ENCODE assay signal across 12 mouse cellular contexts in genomic region chr7:19001807-19002085, GRCm38 (mm10). TPM values are rescaled to one million over a fixed set of nuclear protein-coding genes. Genes with fewer than 3 reads are reported as not detected.
DNase-seq lines count a peak whose midpoint lies in the region; ATAC-seq and TF ChIP-seq lines count a peak whose summit lies in the region.
"Had no signal": no experiment of that assay in that cellular context is flagged by ENCODE, and none has a peak within 500 bp of the region (broad histone marks: within the 10 kb centered on the region; RNA-seq: fewer than 3 reads in every experiment).

No protein-coding gene starts in this region.

- WGBS in heart, embryonic 16.5 days = 66% methylated on average over 3 of the region's 3 CpGs
- 84% methylated on average over 3 of the region's 3 CpGs for WGBS in midbrain, embryonic 10.5 days
- WGBS in midbrain, embryonic 14.5 days = 82% methylated on average over 3 of the region's 3 CpGs
- WGBS in intestine, embryonic 14.5 days = 58% methylated on average over 3 of the region's 3 CpGs
- WGBS in small intestine, adult 2 months = 26% methylated on average over 3 of the region's 3 CpGs

- peak overlapping the region; percentile 71 for H3K27ac ChIP-seq in heart, embryonic 16.5 days (ENCODE audit: low read length)
- 0 out of 2 replicates have a peak overlapping the region, but pooled peaks have one; percentile 91 for H3K27ac ChIP-seq in midbrain, embryonic 10.5 days (replicated peaks)
- H3K27ac ChIP-seq in midbrain, embryonic 14.5 days (replicated peaks; ENCODE audit: low read depth, low read length) = no peak overlapping the region
- peak overlapping the region; percentile 65 for H3K27ac ChIP-seq in intestine, embryonic 14.5 days (ENCODE audit: low read depth)
- H3K27ac ChIP-seq in small intestine, adult 2 months (ENCODE audit: insufficient read depth, low read depth, low read length) = peak overlapping the region; percentile 50

- no peak for TF ChIP-seq POLR2A in small intestine, adult 2 months (IDR thresholded peaks at IDR 0.05; ENCODE audit: low read depth, low read length)

- no peaks in the 10 kb centered on the region for H3K27me3 ChIP-seq in heart, embryonic 16.5 days (ENCODE audit: control insufficient read depth, insufficient read depth, low read length)
- H3K27me3 ChIP-seq in midbrain, embryonic 10.5 days (ENCODE audit: low read depth, poor library complexity, severe bottlenecking) = no peaks in the 10 kb centered on the region
- H3K27me3 ChIP-seq in midbrain, embryonic 14.5 days (ENCODE audit: control insufficient read depth, insufficient read depth, low read length) = no peaks in the 10 kb centered on the region
- H3K27me3 ChIP-seq in intestine, embryonic 14.5 days (replicated peaks; ENCODE audit: control insufficient read depth, insufficient read depth, low read length) = no peaks in the 10 kb centered on the region
- no peaks in the 10 kb centered on the region for H3K27me3 ChIP-seq in small intestine, adult 2 months (ENCODE audit: control insufficient read depth, insufficient read depth, low read length)

- no peaks in the 10 kb centered on the region for H3K9me3 ChIP-seq in heart, embryonic 16.5 days (replicated peaks; ENCODE audit: control insufficient read depth, low read length)
- no peaks in the 10 kb centered on the region for H3K9me3 ChIP-seq in midbrain, embryonic 10.5 days (replicated peaks)
- H3K9me3 ChIP-seq in midbrain, embryonic 14.5 days (ENCODE audit: control insufficient read depth, low read length) = no peaks in the 10 kb centered on the region
- H3K9me3 ChIP-seq in intestine, embryonic 14.5 days (ENCODE audit: control insufficient read depth, low read length) = no peaks in the 10 kb centered on the region

- ATAC-seq in heart, embryonic 16.5 days (replicated peaks; ENCODE audit: extremely low read depth, insufficient read depth, low FRiP score) = no peak
- no peak for ATAC-seq in midbrain, embryonic 14.5 days (ENCODE audit: low FRiP score, low TSS enrichment)
- ATAC-seq in intestine, embryonic 14.5 days (replicated peaks; ENCODE audit: low FRiP score, low TSS enrichment, low read depth) = no peak

- peak overlapping the region; percentile 8; the same call in 1 of the 2 replicates for H3K9ac ChIP-seq in heart, embryonic 16.5 days (ENCODE audit: low read length)
- H3K9ac ChIP-seq in midbrain, embryonic 14.5 days (replicated peaks; ENCODE audit: low read length) = no peak overlapping the region
- no peak overlapping the region for H3K9ac ChIP-seq in intestine, embryonic 14.5 days (ENCODE audit: low read length)

- no peak for TF ChIP-seq CTCF in small intestine, adult 2 months (IDR thresholded peaks at IDR 0.05; ENCODE audit: extremely low read depth, insufficient read length, insufficient replicate concordance, low read depth, low read length)

- no peak for DNase-seq in heart, adult 9 months (ENCODE audit: low spot score in 2 of 2)
- DNase-seq in midbrain, embryonic 10.5 days (ENCODE audit: low spot score) = no peak
- DNase-seq in midbrain, embryonic 14.5 days = no peak
- no peak for DNase-seq in intestine, embryonic 14.5 days (ENCODE audit: low spot score)
- no peak for DNase-seq in cerebellum, adult 18-20 months
- no peak for DNase-seq in gastrocnemius, postnatal 4 days (ENCODE audit: low spot score in 2 of 2)
- DNase-seq: embryo, embryonic 11 days had no signal

- peaks cover 13% of the 10 kb centered on the region for H3K36me3 ChIP-seq in heart, embryonic 16.5 days (ENCODE audit: control insufficient read depth, insufficient read depth)
- H3K36me3 ChIP-seq in midbrain, embryonic 10.5 days = peaks cover 30% of the 10 kb centered on the region
- peaks cover 20% of the 10 kb centered on the region for H3K36me3 ChIP-seq in midbrain, embryonic 14.5 days (ENCODE audit: control insufficient read depth, insufficient read depth, low read length)
- peaks cover 20% of the 10 kb centered on the region for H3K36me3 ChIP-seq in intestine, embryonic 14.5 days (ENCODE audit: control insufficient read depth, insufficient read depth, low read length)
- peaks cover 7% of the 10 kb centered on the region; the same call in 1 of the 2 replicates for H3K36me3 ChIP-seq in small intestine, adult 2 months (ENCODE audit: control insufficient read depth, insufficient read depth, low read length)

- H3K4me3 ChIP-seq in heart, embryonic 16.5 days (ENCODE audit: low read length) = no peak overlapping the region
- H3K4me3 ChIP-seq in midbrain, embryonic 10.5 days = no peak overlapping the region
- H3K4me3 ChIP-seq in midbrain, embryonic 14.5 days (replicated peaks; ENCODE audit: low read depth, low read length) = no peak overlapping the region
- H3K4me3 ChIP-seq in intestine, embryonic 14.5 days (ENCODE audit: low read depth, low read length) = no peak overlapping the region
- peak overlapping the region; percentile 63; the same call in 1 of the 2 replicates for H3K4me3 ChIP-seq in small intestine, adult 2 months (ENCODE audit: low read depth, low read length)

- H3K4me2 ChIP-seq in heart, embryonic 16.5 days (ENCODE audit: low read depth, low read length) = no peak overlapping the region
- H3K4me2 ChIP-seq in midbrain, embryonic 14.5 days (ENCODE audit: low read length) = no peak overlapping the region
- no peak overlapping the region for H3K4me2 ChIP-seq in intestine, embryonic 14.5 days (ENCODE audit: low read length)

- H3K4me1 ChIP-seq in heart, embryonic 16.5 days (ENCODE audit: control insufficient read depth, insufficient read depth, low read length) = peaks cover 42% of the 10 kb centered on the region
- H3K4me1 ChIP-seq in midbrain, embryonic 10.5 days = peaks cover 67% of the 10 kb centered on the region
- peaks cover 27% of the 10 kb centered on the region for H3K4me1 ChIP-seq in midbrain, embryonic 14.5 days (ENCODE audit: control insufficient read depth, insufficient read depth, low read length)
- peaks cover 37% of the 10 kb centered on the region for H3K4me1 ChIP-seq in intestine, embryonic 14.5 days (replicated peaks; ENCODE audit: control insufficient read depth, insufficient read depth, low read length)
- H3K4me1 ChIP-seq in small intestine, adult 2 months (ENCODE audit: control insufficient read depth, insufficient read depth, insufficient read length, low read length) = peaks cover 28% of the 10 kb centered on the region

RNA-seq across cellular contexts. Expression of gene Irf2bp1, which starts 2.1 kb away (rescaled TPM):
- polyA plus RNA-seq in heart, embryonic 16.5 days (2015; fragmentation: Nextera tagmentation; extraction: Ambion mirVana) = 12.5 and 12.7 TPM in 2 replicates
- 21.4 and 23.5 TPM in 2 replicates for polyA plus RNA-seq in midbrain, embryonic 10.5 days (2016; fragmentation: Nextera tagmentation; extraction: Ambion mirVana)
- 30.8 and 34.2 TPM in 2 replicates for polyA plus RNA-seq in midbrain, embryonic 14.5 days (2014; fragmentation: Nextera tagmentation; extraction: Ambion mirVana)
- polyA plus RNA-seq in intestine, embryonic 14.5 days (2014; fragmentation: Nextera tagmentation; extraction: Ambion mirVana) = 29.5 and 29.6 TPM in 2 replicates
- 17.0 and 25.8 TPM in 2 replicates for polyA plus RNA-seq in small intestine, adult 2 months (2012; rRNA removed)
- 10 to 100 TPM; 36.6 to 38.1 TPM for total RNA-seq in gastrocnemius, postnatal 4 days (2021)

RNA-seq across cellular contexts. Expression of gene Mypop, which starts 10.7 kb away (rescaled TPM):
- 1.8 and 1.9 TPM in 2 replicates for polyA plus RNA-seq in heart, embryonic 16.5 days (2015; fragmentation: Nextera tagmentation; extraction: Ambion mirVana)
- polyA plus RNA-seq in midbrain, embryonic 10.5 days (2016; fragmentation: Nextera tagmentation; extraction: Ambion mirVana) = 4.0 and 4.1 TPM in 2 replicates
- polyA plus RNA-seq in midbrain, embryonic 14.5 days (2014; fragmentation: Nextera tagmentation; extraction: Ambion mirVana) = 4.2 and 4.8 TPM in 2 replicates
- polyA plus RNA-seq in intestine, embryonic 14.5 days (2014; fragmentation: Nextera tagmentation; extraction: Ambion mirVana) = 2.8 and 3.2 TPM in 2 replicates
- 1.9 and 2.3 TPM in 2 replicates for polyA plus RNA-seq in small intestine, adult 2 months (2012; rRNA removed)
- 1 to 10 TPM; 3.2 to 3.7 TPM for total RNA-seq in gastrocnemius, postnatal 4 days (2021)

RNA-seq across cellular contexts. Expression of gene Nanos2, which starts 14.5 kb away (rescaled TPM):
- not detected in 2 replicates for polyA plus RNA-seq in heart, embryonic 16.5 days (2015; fragmentation: Nextera tagmentation; extraction: Ambion mirVana)
- polyA plus RNA-seq in midbrain, embryonic 10.5 days (2016; fragmentation: Nextera tagmentation; extraction: Ambion mirVana) = 0.07 and 0.16 TPM in 2 replicates
- polyA plus RNA-seq in midbrain, embryonic 14.5 days (2014; fragmentation: Nextera tagmentation; extraction: Ambion mirVana) = 0.58 and 0.86 TPM in 2 replicates
- not detected in 2 replicates for polyA plus RNA-seq in intestine, embryonic 14.5 days (2014; fragmentation: Nextera tagmentation; extraction: Ambion mirVana)
- polyA plus RNA-seq in small intestine, adult 2 months (2012; rRNA removed) = not detected in 2 replicates
- total RNA-seq in gastrocnemius, postnatal 4 days (2021) = not detected
- total RNA-seq: adrenal gland, postnatal 25 days; gastrocnemius, adult 8-10 months; megakaryocyte-erythroid progenitor cell, adult 5-6 weeks had no signal

RNA-seq across cellular contexts. Expression of gene Foxa3, which starts 21.6 kb away (rescaled TPM):
- 0.17 and 0.37 TPM in 2 replicates for polyA plus RNA-seq in heart, embryonic 16.5 days (2015; fragmentation: Nextera tagmentation; extraction: Ambion mirVana)
- polyA plus RNA-seq in midbrain, embryonic 10.5 days (2016; fragmentation: Nextera tagmentation; extraction: Ambion mirVana) = 0.09 TPM in 1 of 2 replicates, not detected in the other
- polyA plus RNA-seq in midbrain, embryonic 14.5 days (2014; fragmentation: Nextera tagmentation; extraction: Ambion mirVana) = not detected in 2 replicates
- polyA plus RNA-seq in intestine, embryonic 14.5 days (2014; fragmentation: Nextera tagmentation; extraction: Ambion mirVana) = 21.6 and 21.9 TPM in 2 replicates
- 17.8 and 19.9 TPM in 2 replicates for polyA plus RNA-seq in small intestine, adult 2 months (2012; rRNA removed)
- total RNA-seq in gastrocnemius, postnatal 4 days (2021) = under 1 TPM in 1 of 2 experiments, not detected in 1; 0.13 TPM
- total RNA-seq: adrenal gland, postnatal 25 days; gastrocnemius, adult 8-10 months; megakaryocyte-erythroid progenitor cell, adult 5-6 weeks had no signal

RNA-seq across cellular contexts. Expression of gene Sympk, which starts 22.4 kb away (rescaled TPM):
- polyA plus RNA-seq in heart, embryonic 16.5 days (2015; fragmentation: Nextera tagmentation; extraction: Ambion mirVana) = 25.3 and 25.6 TPM in 2 replicates
- 40.3 and 45.7 TPM in 2 replicates for polyA plus RNA-seq in midbrain, embryonic 10.5 days (2016; fragmentation: Nextera tagmentation; extraction: Ambion mirVana)
- polyA plus RNA-seq in midbrain, embryonic 14.5 days (2014; fragmentation: Nextera tagmentation; extraction: Ambion mirVana) = 18.1 and 28.1 TPM in 2 replicates
- polyA plus RNA-seq in intestine, embryonic 14.5 days (2014; fragmentation: Nextera tagmentation; extraction: Ambion mirVana) = 23.9 and 26.1 TPM in 2 replicates
- polyA plus RNA-seq in small intestine, adult 2 months (2012; rRNA removed) = 50.4 and 71.8 TPM in 2 replicates
- total RNA-seq in gastrocnemius, postnatal 4 days (2021) = 10 to 100 TPM; 61.4 to 63.8 TPM
